Mouse (Mus musculus): ENCODE data around the gene Olfr38. TPM values are rescaled to one million over a fixed set of nuclear protein-coding genes. Genes with fewer than 3 reads are reported as not detected.

Olfr38 gene
- polyA plus RNA-seq, 1 experiment: not detected

- H3K27ac ChIP-seq (ENCODE audit: insufficient read depth, low read depth, low read length): no peak overlapping the region
These were observed 20.9 kb downstream of the Olfr38 start for GRCm38 (mm10) chr6:42777066-42777465.

GRCm38 (mm10) chr6:42784793-42785192, 28.6 kb downstream of the Olfr38 start, which contains the start of gene Olfr452:
Gene Olfr452, plus strand, starts transcription at chr6:42785093.
- H3K27ac ChIP-seq (ENCODE audit: insufficient read depth, low read depth, low read length): no peak within 1 kb of the TSS
- H3K4me1 ChIP-seq (ENCODE audit: control insufficient read depth, insufficient read depth, insufficient read length, low read length): no peaks in the 10 kb centered on the region
- TF ChIP-seq CTCF (IDR thresholded peaks at IDR 0.05; ENCODE audit: extremely low read depth, insufficient read length, insufficient replicate concordance, low read depth, low read length) (no peak), POLR2A (IDR thresholded peaks at IDR 0.05; ENCODE audit: low read depth, low read length) (no peak)
- H3K27me3 ChIP-seq (ENCODE audit: control insufficient read depth, insufficient read depth, low read length): no peaks in the 10 kb centered on the region
- H3K4me3 ChIP-seq (ENCODE audit: low read depth, low read length): no peak within 1 kb of the TSS
- no peaks in the 10 kb centered on the region for H3K36me3 ChIP-seq (ENCODE audit: control insufficient read depth, insufficient read depth, low read length)

More at GRCm38 (mm10) chr6:42777066-42777465, 20.9 kb downstream of the Olfr38 start:
- WGBS: 86% methylated on average over 1 of the region's 1 CpGs
- Histone ChIP-seq H3K4me3 (ENCODE audit: low read depth, low read length) (no peak overlapping the region), H3K36me3 (ENCODE audit: control insufficient read depth, insufficient read depth, low read length) (no peaks in the 10 kb centered on the region), H3K27me3 (ENCODE audit: control insufficient read depth, insufficient read depth, low read length) (no peaks in the 10 kb centered on the region), H3K4me1 (ENCODE audit: control insufficient read depth, insufficient read depth, insufficient read length, low read length) (no peaks in the 10 kb centered on the region)
- no peak for TF ChIP-seq POLR2A (IDR thresholded peaks at IDR 0.05; ENCODE audit: low read depth, low read length)
- TF ChIP-seq CTCF (IDR thresholded peaks at IDR 0.05; ENCODE audit: extremely low read depth, insufficient read length, insufficient replicate concordance, low read depth, low read length): no peak

- WGBS: 43% methylated on average over 4 of the region's 4 CpGs
- Histone ChIP-seq H3K27me3 (ENCODE audit: control insufficient read depth, insufficient read depth, low read length) (no peaks in the 10 kb centered on the region), H3K27ac (ENCODE audit: insufficient read depth, low read depth, low read length) (no peak overlapping the region), H3K36me3 (ENCODE audit: control insufficient read depth, insufficient read depth, low read length) (no peaks in the 10 kb centered on the region), H3K4me1 (ENCODE audit: control insufficient read depth, insufficient read depth, insufficient read length, low read length) (no peaks in the 10 kb centered on the region), H3K4me3 (ENCODE audit: low read depth, low read length) (no peak overlapping the region)
- TF ChIP-seq POLR2A (IDR thresholded peaks at IDR 0.05; ENCODE audit: low read depth, low read length): no peak
- no peak for TF ChIP-seq CTCF (IDR thresholded peaks at IDR 0.05; ENCODE audit: extremely low read depth, insufficient read length, insufficient replicate concordance, low read depth, low read length)
These were observed 34.2 kb downstream of the Olfr38 start for GRCm38 (mm10) chr6:42790247-42790948.

- H3K27me3 ChIP-seq (ENCODE audit: control insufficient read depth, insufficient read depth, low read length): no peaks in the 10 kb centered on the region
- no peak overlapping the region for H3K4me3 ChIP-seq (ENCODE audit: low read depth, low read length)
- 72% methylated on average over 9 of the region's 9 CpGs for WGBS
- TF ChIP-seq POLR2A (IDR thresholded peaks at IDR 0.05; ENCODE audit: low read depth, low read length) (no peak), CTCF (IDR thresholded peaks at IDR 0.05; ENCODE audit: extremely low read depth, insufficient read length, insufficient replicate concordance, low read depth, low read length) (no peak)
- no peaks in the 10 kb centered on the region for H3K36me3 ChIP-seq (ENCODE audit: control insufficient read depth, insufficient read depth, low read length)
- no peaks in the 10 kb centered on the region for H3K4me1 ChIP-seq (ENCODE audit: control insufficient read depth, insufficient read depth, insufficient read length, low read length)
- H3K27ac ChIP-seq (ENCODE audit: insufficient read depth, low read depth, low read length): no peak overlapping the region
These were observed 34.8 kb downstream of the Olfr38 start for GRCm38 (mm10) chr6:42790949-42791556.

GRCm38 (mm10) chr6:42794982-42795381, 38.8 kb downstream of the Olfr38 start:
- Histone ChIP-seq H3K27me3 (ENCODE audit: control insufficient read depth, insufficient read depth, low read length) (no peaks in the 10 kb centered on the region), H3K4me3 (ENCODE audit: low read depth, low read length) (no peak overlapping the region), H3K4me1 (ENCODE audit: control insufficient read depth, insufficient read depth, insufficient read length, low read length) (no peaks in the 10 kb centered on the region), H3K36me3 (ENCODE audit: control insufficient read depth, insufficient read depth, low read length) (no peaks in the 10 kb centered on the region), H3K27ac (ENCODE audit: insufficient read depth, low read depth, low read length) (no peak overlapping the region)
- no peak for TF ChIP-seq POLR2A (IDR thresholded peaks at IDR 0.05; ENCODE audit: low read depth, low read length)
- TF ChIP-seq CTCF (IDR thresholded peaks at IDR 0.05; ENCODE audit: extremely low read depth, insufficient read length, insufficient replicate concordance, low read depth, low read length): no peak
- 57% methylated on average over 3 of the region's 3 CpGs for WGBS

GRCm38 (mm10) chr6:42811639-42812038, 55.4 kb downstream of the Olfr38 start, which contains the start of gene Olfr450:
Gene Olfr450, plus strand, starts transcription at chr6:42811939.
- Histone ChIP-seq H3K27me3 (ENCODE audit: control insufficient read depth, insufficient read depth, low read length) (no peaks in the 10 kb centered on the region), H3K36me3 (ENCODE audit: control insufficient read depth, insufficient read depth, low read length) (no peaks in the 10 kb centered on the region), H3K4me1 (ENCODE audit: control insufficient read depth, insufficient read depth, insufficient read length, low read length) (no peaks in the 10 kb centered on the region), H3K27ac (ENCODE audit: insufficient read depth, low read depth, low read length) (no peak within 1 kb of the TSS), H3K4me3 (ENCODE audit: low read depth, low read length) (no peak within 1 kb of the TSS)
- WGBS: 68% methylated on average over 1 of the region's 1 CpGs
- TF ChIP-seq CTCF (IDR thresholded peaks at IDR 0.05; ENCODE audit: extremely low read depth, insufficient read length, insufficient replicate concordance, low read depth, low read length): no peak
- no peak for TF ChIP-seq POLR2A (IDR thresholded peaks at IDR 0.05; ENCODE audit: low read depth, low read length)

Other genes starting within 250 kb of the Olfr38 start
- gene Olfr455, start 208.8 kb upstream of the Olfr38 start, polyA plus RNA-seq (2012; rRNA removed): not detected in 2 replicates
- gene Tcaf3, start 158.7 kb upstream of the Olfr38 start, polyA plus RNA-seq (2012; rRNA removed): not detected in 2 replicates
- gene Tcaf2, start 111.2 kb upstream of the Olfr38 start, polyA plus RNA-seq (2012; rRNA removed): 3.4 and 4.4 TPM in 2 replicates
- 2.2 and 2.9 TPM in 2 replicates for gene Tcaf1, start 46.3 kb upstream of the Olfr38 start, polyA plus RNA-seq (2012; rRNA removed)
- gene Olfr453, start 17.0 kb upstream of the Olfr38 start, polyA plus RNA-seq (2012; rRNA removed): not detected in 2 replicates
- not detected in 2 replicates for gene Olfr452, start 28.7 kb downstream of the Olfr38 start, polyA plus RNA-seq (2012; rRNA removed)
- not detected in 2 replicates for gene Olfr450, start 55.5 kb downstream of the Olfr38 start, polyA plus RNA-seq (2012; rRNA removed)
- gene Olfr449, start 78.0 kb downstream of the Olfr38 start, polyA plus RNA-seq (2012; rRNA removed): not detected in 2 replicates
- not detected in 2 replicates for gene Olfr448, start 134.0 kb downstream of the Olfr38 start, polyA plus RNA-seq (2012; rRNA removed)
- not detected in 2 replicates for gene Olfr447, start 152.5 kb downstream of the Olfr38 start, polyA plus RNA-seq (2012; rRNA removed)
- not detected in 2 replicates for gene Olfr446, start 165.0 kb downstream of the Olfr38 start, polyA plus RNA-seq (2012; rRNA removed)
- not detected in 2 replicates for gene Olfr444, start 192.7 kb downstream of the Olfr38 start, polyA plus RNA-seq (2012; rRNA removed)